Mouse (Mus musculus) cortical plate, adult 2 months (tissue): Measurements from ENCODE around the gene Epha4.

ENCODE experiments used
- CTCF ChIP-seq: fragments of 200-500 bp; IDR thresholded peaks from 2 replicates; pipeline ENCODE4 v1.5.1; 2011; ENCODE audit warnings: mild to moderate bottlenecking, control low read depth, low read length; ENCODE audit not compliant: insufficient read depth; ENCODE audit errors: extremely low read depth
- POLR2A ChIP-seq: fragments of 200-500 bp; IDR thresholded peaks from 2 replicates; pipeline ENCODE4 v1.6.1; 2011; ENCODE audit warnings: mild to moderate bottlenecking, low read length, control low read depth; ENCODE audit not compliant: insufficient read depth; ENCODE audit errors: extremely low read depth

- TF ChIP-seq CTCF (0 out of 2 replicates have a peak, but pooled peaks have one; percentile 22), POLR2A (no peak)
Observed at GRCm38 (mm10) chr1:77513411-77513941, 1.4 kb downstream of the Epha4 start.
